Mouse (Mus musculus): Measurements from ENCODE around the gene Ung. TPM values are rescaled to one million over a fixed set of nuclear protein-coding genes. Genes with fewer than 3 reads are reported as not detected.

Gene Ung
- total RNA-seq, 2 experiments from 2014 or later = 28.8 to 32.9 TPM

DNA sequence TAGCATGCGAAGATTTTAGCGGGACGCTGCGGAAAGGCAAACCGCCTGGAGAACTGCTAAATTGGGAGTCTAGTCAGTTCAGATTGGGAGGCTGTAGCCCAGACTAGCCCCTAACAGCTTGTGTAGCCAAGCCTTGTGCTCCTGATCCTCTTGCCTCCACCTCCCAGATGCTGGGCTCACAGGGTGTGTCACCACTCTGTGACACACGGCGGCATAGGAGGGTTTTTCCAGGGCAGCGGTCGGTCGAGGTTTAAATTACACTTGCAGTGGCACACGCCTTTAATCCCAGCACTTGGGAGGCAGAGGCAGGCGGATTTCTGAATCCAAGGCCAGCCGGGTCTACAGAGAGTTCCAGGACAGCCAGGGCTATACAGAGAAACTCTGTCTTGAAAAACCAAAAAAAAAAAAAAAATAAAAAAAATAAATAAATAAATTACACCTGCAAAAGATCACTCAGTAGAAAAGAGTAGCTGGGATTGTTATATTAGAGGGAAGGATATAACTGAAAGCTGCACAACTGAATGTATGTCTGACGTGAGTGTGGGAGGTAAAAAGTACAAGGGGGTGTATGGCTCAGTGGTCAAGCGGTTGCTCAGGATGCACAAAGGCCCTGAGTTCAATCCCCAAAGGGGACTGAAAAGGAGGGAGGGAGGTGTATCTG, 506 bp upstream of the Ung start:
- ATAC-seq (replicated peaks; ENCODE audit: low FRiP score, low TSS enrichment, poor library complexity, severe bottlenecking) = no peak

DNA sequence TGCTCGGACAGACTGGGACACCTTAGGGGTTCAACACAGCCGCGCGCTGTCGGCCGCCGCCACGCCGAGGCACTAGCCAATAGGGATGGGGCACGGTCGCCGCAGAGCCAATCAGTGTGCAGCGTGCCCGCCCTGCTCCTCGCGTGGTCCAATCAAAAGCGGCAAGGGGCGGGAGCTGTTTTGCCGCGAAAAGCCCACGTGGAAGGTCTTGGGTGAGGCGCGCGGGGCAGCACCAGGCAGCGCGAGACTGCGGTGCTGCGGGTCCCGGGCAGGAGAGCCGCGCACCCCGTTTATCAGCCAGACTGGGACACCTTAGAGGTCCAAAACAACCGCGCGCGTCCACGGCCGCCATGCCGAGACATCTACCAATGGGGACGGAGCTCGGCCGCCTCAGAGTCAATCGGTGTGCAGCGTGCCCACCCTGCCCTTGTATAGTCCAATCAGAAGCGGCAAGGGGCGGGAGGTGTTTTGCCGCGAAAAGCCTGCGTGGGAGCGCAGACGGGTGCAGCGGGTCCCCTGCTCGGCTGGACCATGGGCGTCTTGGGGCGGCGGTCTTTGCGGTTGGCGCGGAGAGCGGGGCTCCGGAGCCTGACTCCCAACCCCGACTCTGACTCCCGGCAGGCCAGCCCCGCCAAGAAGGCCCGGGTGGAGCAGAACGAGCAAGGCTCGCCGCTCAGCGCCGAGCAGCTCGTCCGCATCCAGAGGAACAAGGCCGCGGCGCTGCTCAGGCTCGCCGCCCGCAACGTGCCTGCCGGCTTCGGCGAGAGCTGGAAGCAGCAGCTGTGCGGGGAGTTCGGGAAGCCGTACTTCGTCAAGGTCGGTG, 723 bp downstream of the Ung start:
- ATAC-seq (replicated peaks; ENCODE audit: low FRiP score, low TSS enrichment, poor library complexity, severe bottlenecking) = peak; percentile 74

DNA sequence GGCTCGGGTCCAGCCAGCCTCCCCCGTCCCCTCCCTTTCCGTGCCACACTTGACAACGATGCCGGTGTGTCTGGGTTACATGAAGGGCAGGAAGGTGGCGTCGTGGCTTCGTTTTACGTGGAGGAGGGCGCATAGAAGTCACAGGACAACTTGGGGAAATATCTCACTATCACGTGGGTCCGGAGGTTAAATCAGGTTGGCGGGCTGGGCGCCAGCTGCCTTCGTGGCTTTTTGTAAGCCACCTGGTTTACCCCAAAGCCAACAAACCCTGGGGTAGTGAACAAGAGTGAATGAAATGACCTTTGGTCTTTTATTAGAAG, 1.3 kb downstream of the Ung start:
- no peak for ATAC-seq (replicated peaks; ENCODE audit: low FRiP score, low TSS enrichment, poor library complexity, severe bottlenecking)

DNA sequence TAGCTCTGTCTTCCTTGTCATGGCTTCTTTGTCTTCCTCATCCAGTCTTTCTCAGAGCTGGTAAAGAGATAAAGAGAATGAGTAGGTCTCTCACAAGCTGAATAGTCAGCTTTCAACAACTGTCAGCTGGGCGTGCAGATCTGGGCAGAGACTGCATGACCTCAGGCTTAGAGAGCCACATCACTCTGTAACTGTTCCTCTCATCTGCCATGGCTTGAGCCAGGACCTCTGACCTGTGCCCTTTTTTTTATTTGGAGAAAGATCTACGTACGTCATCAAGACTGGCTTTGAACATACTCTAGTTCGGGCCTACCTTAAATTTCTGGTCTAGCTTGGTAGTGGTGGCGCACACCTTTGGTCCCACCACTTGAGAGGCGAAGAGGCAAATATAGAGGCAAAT, 2.7 kb downstream of the Ung start:
- no peak for ATAC-seq (replicated peaks; ENCODE audit: low FRiP score, low TSS enrichment, poor library complexity, severe bottlenecking)

DNA sequence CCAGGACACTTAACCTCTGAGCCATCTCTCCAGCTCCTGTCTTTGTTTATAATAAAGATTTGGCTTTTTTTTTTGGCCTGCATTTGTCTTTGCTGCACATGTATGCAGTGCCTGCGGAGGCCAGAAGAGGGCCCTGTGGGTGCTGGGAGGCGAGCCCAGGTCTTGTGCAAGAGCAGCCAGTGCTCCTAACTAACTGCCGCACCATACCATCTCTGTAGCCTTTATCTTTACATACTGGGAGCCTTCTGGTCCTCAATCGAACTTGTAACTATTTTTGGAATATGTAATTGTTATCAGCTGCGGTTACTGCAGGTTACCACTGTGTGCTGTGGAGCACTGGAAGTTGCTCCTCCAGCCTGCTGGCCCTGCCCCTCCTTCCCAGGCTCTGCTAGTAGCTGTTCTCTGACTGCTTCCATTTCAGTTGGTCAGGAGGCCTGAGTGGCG, 3.9 kb downstream of the Ung start:
- ATAC-seq (replicated peaks; ENCODE audit: low FRiP score, low TSS enrichment, poor library complexity, severe bottlenecking) = peak; percentile 82

DNA sequence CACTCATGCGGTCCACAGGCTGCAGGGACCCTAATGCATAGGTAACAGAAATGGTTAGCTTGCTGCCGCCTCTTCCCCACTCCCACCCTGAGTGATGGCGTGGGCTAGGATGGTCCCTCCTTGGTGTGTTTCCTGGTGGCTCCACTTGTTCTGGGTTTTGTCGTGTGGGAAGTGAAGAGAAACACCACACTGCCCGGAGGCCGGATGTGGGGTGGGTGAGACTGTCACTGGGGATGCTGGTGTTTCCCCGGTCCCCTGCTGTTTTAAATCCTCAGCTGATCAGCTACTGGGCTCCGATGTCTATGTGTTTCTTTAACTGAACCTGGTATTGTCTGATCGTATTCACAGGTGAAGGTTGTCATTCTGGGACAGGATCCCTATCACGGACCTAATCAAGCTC, 5.3 kb downstream of the Ung start:
- ATAC-seq (replicated peaks; ENCODE audit: low FRiP score, low TSS enrichment, poor library complexity, severe bottlenecking) = no peak

DNA sequence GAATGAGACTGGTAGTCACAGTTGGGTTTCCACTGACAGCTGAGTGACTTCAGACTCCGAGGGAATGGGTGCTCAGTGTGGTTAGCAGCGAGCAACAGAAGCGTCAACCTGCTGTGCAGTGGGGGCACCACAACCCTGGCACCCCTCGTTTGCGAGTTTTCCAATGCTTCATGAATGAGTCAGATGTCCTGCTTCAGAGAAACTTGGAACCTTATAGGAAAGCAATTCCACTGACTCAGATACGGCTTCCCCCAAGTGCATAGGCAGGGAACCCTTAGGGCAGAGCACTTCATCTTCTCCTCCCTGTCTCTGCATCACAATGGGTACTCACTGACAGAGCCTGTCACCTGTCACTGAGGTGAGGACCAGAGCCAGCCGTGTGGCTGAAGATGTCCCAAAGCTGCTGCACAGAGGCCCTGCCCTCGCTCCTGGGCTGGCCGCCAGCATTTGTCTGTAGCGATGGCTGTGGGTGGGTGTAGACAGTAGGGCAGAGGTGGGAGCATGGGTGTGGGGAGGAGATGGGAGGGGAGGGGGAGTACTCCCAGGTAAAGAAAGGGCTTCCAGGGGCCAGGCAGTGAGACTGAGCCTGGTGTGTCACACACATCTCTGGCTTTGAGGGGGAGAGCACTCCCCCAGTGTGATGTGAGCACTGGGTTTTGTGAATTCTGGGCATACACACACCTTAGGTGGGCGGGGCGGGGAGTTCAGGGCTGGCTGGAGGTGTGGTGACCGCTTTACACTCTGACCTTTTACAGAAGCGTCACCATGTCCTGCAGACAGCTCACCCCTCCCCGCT, 7.5 kb downstream of the Ung start:
- ATAC-seq (replicated peaks; ENCODE audit: low FRiP score, low TSS enrichment, poor library complexity, severe bottlenecking) = no peak

DNA sequence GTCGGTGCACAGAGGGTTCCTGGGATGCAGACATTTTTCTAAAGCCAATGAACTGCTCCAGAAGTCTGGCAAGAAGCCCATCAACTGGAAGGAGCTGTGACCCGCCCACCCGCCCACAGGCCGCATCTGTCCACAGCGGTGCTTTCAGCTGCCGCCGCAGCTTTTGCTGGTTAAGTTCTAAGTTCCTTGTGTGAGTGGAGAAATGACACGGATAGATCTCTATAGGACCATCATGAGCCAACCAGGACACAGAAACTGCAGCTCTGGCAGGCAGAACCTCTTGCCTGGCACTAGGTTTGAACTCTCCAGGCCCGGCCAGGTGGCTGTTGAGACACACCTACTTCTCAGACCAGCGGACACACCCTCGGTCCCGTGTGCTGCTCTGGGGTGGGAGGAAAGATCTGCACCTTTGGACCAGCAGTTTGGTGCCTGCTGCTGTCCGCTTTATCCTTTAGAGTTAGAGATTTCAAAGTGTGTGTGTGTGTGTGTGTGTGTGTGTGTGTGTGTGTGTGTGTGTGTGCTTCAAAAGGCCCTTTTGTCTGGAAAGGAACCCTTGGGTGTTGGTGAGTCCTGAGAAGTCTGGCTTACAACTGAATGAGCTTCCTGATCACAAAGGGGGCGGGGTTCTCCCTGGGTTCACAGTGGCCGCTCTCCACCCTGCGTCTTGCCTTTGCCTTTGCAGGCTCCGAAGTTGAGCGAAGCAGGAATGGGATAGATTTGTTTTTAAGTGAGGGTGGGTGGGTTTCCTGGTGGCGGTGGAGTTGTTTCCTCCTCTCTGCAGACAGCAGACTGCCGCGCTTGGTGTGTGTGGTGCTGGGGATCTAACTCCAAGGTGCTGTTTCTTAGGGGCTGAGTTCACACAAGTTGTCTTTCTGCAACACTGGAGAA, 8.3 kb downstream of the Ung start:
- no peak for ATAC-seq (replicated peaks; ENCODE audit: low FRiP score, low TSS enrichment, poor library complexity, severe bottlenecking)

DNA sequence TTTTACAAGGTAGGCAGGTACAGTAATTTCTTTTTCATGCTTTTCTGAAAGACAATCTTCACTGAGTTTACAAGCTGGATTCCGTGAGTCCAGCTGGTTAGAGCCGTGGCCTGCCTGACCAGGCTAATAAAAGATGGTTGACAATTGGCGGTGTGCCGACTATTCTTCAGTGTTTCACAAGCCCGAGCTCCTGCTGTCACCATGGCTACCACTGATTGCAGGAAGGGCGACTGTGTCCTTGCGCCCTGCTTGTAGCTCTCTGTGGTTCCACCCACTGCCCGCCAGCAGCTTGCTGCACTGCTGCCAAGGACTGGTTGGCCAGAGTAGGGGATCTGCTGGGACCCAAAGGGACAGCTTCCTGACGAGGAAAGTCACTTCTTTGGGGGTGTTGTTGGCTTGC, 9.0 kb downstream of the Ung start:
- ATAC-seq (replicated peaks; ENCODE audit: low FRiP score, low TSS enrichment, poor library complexity, severe bottlenecking) = no peak

DNA sequence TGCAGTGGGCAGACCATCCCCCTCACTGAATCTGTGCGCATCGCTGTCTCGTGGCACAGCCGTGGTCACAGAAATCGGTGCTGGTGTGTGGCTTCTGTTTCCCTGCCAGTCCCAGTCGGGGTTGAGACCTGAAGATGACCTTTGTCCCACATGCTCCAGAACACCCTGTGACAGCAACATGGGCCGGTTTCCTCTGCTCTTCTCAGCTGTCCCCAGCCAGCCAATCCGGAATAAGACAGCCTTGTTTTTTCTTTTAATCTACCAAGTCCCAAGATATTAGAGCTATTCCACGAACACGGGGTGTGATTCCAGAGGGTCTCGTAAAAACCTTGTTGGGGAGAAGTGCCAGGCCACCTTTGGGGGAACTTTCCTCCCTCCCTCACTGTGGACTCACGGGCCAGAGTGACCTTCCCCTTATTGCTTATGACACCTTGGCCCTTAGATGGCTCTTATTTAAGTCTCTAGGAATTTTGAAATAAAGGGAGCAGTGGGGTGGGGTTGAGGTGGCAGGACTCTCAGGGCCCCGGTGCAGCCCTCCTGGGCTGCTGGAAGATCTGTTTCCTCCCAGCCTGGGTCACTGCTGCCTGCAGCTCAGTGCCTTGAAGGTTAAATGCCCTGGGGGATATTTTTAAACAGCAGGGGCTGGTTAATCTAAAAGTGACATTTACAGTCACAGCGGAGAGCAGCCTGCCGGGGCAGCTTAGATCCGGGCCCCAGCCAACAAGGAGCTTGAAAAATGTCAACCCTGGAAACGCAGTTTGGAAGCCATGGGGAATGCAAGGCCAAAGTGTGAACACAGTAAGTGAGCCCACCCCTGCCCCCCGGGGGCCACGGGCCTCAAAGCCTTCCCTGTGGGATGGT, 16.1 kb downstream of the Ung start, which contains the start of gene Acacb:
Gene Acacb, plus strand, starts transcription at position 508 of the 861 bp plus-strand sequence.
- no peak for ATAC-seq (replicated peaks; ENCODE audit: low FRiP score, low TSS enrichment, poor library complexity, severe bottlenecking)

DNA sequence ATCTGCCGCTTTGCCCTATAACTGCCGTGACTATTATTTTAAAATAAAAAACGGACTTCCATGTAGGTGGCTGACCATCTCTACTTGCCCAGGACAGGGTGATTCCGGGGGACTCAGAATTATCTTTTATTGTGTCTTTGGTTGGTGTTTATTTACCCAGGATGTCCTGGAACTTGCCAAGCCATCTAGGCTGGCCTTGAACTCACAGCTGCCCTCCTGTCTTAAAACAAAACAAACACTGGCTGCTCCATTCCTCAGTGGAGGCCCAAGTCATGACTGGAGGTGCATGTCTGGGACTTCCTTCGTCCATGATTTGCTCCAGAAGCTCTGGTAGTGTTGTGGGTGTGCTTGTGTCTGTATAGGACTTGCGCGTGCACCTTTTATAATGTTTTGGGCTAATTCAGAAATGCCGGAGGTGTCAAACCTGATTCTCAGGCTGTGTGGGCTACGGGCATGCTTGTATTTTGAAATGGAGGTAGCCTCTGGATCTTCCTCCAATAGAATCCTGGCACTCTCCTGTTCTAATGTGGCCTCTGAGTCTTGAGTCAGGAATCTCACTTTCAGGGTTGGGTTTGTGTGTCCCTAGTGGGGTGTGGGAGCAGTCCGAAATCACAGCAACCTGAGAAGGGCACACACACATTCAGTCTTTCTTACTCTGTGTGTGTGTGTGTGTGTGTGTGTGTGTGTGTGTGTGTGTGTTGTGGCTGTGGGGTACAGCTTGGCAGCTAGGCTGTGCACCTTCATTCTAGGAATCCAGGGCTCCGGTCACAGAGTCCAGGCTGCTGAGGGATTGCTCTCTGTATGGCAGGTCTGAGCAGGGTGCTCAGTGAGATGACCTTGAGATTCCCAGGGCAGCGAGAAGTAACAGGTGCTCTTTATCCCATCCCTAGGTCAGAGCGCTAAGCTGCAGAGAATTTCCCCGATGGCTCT, 17.1 kb downstream of the Ung start:
- no peak for ATAC-seq (replicated peaks; ENCODE audit: low FRiP score, low TSS enrichment, poor library complexity, severe bottlenecking)

DNA sequence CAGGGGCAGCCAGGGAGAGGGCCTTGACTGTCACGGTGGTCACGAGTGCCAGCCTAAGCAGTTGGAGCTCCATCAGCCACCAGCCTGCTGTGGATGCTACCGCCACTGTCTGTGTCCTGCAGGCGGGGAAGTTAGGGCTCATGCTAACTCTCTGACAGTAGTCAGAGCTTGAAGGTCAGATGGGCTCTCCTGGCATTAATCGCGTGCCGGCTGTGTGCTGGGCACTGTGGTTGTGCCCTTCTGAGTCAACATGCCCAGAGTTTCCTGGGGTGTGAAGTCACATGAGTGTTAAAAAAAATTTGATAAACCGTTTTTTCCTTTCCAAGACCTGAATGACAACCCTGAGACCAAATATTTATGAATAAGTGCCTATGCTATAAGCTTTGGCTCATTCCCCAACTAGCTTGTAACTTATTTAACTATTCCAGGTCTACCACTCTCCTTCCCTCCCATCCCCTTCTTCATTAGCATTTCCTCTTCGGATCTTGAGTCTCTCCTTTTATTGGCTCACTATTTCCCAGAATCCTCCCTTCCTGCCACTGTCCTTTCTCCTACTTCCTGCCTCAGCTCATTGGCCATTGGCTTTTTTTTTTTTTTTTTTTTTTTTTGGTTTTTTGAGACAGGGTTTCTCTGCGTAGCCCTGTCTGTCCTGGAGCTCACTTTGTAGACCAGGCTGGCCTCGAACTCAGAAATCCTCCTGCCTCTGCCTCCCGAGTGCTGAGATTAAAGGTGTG, 22.3 kb downstream of the Ung start:
- ATAC-seq (replicated peaks; ENCODE audit: low FRiP score, low TSS enrichment, poor library complexity, severe bottlenecking) = no peak

DNA sequence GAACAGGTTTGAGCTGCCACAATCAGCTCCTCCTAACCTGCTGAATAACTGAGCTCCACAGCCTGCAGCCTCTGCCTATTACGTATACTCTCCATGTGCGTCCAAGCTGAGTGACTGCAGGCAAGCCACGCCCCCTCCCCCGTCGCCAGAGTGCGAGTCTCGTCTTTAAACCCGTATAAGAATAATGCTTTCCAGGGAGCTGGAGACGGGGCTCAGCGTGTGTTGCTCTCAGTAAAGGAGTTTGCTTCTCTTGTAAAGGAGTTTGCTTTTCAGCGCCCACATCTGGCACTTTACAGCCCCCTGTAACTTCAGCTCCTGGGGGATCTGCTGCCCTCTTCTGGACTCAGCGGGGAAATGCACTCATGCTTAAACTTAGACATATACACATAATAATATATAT, 23.3 kb downstream of the Ung start:
- peak; percentile 40; the same call in 1 of the 2 replicates for ATAC-seq (replicated peaks; ENCODE audit: low FRiP score, low TSS enrichment, poor library complexity, severe bottlenecking)

DNA sequence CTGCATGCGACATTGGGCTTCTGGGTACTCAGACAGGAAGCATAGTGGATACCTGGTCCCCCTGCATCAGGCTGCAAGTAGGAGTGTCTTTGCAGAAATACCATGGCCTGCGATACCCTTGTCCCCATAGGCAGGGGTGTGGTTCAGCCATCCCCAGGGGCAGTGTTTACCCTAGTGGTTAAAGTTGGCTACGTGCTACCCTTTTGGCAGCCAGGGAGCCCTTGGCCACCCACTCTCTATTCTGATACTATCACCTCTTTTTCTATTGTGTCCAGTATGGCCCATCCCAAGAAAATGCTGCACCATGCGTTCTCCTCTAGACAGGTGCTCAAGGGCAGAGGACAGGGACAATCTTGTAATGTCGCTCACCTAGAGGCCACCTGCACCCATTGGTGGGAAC, 24.6 kb downstream of the Ung start:
- no peak for ATAC-seq (replicated peaks; ENCODE audit: low FRiP score, low TSS enrichment, poor library complexity, severe bottlenecking)

DNA sequence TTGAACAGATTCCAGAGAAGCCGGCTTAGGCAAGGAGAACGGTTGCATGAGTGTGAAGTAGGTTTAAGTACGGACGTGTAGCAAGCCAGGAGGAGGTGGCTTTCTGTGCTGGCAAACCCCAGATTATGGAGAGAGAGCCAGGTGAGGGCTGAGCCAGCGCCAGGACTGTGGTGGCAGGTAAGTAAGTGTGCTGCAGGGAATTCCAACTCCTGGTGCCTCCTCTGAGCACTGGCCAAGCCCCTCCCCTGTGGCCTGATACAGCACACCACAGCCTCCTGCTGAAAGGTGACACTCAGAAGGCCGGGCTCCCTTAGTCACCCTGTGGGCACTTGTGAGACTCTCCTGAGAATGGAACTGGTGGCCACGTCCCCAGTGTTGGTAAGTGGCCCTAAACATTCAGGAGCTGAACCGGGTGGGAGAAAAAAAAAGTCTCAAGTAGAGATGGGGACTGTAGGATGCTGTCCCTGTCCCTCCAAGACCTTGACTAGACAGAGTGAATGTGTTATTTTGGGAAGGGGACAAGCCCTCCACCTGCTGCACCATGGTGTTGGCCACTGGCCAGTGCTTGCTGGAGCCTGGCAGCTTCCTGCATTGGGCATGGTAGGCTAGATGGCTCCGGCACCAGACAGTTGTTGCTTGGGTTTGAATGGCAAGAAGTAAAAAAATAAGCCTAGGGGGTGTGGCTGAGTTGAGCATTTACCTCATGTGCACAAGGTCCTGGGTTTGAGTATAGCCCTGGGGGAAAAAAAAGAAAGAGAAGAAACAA, 25.2 kb downstream of the Ung start:
- ATAC-seq (replicated peaks; ENCODE audit: low FRiP score, low TSS enrichment, poor library complexity, severe bottlenecking) = no peak

DNA sequence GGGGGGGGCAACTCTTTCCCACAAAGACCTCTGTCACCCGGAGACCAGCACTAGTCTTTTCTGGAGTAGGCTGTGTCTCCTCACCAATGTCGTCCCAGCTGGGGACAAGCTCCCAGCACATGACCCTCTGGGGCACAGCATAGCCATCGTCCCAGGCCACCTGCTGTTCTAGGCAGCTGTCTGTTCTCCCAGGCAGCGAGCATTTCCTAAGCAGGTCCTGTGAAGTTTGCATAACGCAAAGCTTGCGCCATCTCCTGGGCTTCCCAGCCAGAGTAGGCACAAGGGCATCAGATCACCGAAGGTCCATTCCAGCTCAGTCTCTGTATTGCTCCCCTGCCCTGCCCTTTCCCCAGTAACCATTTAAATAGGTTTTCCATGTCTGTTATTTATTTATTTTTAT, 27.1 kb downstream of the Ung start:
- ATAC-seq (replicated peaks; ENCODE audit: low FRiP score, low TSS enrichment, poor library complexity, severe bottlenecking) = no peak

All from megakaryocyte-erythroid progenitor cell, adult 5-6 weeks (primary cell).